Mouse (Mus musculus): ENCODE measurements around the gene Jsrp1. TPM values are rescaled to one million over a fixed set of nuclear protein-coding genes. Genes with fewer than 3 reads are reported as not detected.

Jsrp1 gene
- polyA plus RNA-seq, 1 experiment from 2014 or later = 0.38 TPM

GRCm38 (mm10) chr10:80827870-80828420 is 14.6 kb upstream of the Jsrp1 start:
- Histone ChIP-seq H3K36me3 (ENCODE audit: control insufficient read depth, insufficient read depth, low read length) (peaks cover 8% of the 10 kb centered on the region; the same call in 1 of the 2 replicates), H3K4me2 (peak overlapping the region; percentile 87), H3K9me3 (ENCODE audit: control insufficient read depth, low read length) (no peaks in the 10 kb centered on the region), H3K9ac (ENCODE audit: low read length) (peak overlapping the region; percentile 91), H3K27ac (ENCODE audit: low read depth, low read length) (no peak overlapping the region), H3K27me3 (ENCODE audit: control insufficient read depth, insufficient read depth, low read length) (no peaks in the 10 kb centered on the region), H3K4me3 (ENCODE audit: low read depth, low read length) (peak overlapping the region; percentile 78), H3K4me1 (ENCODE audit: control insufficient read depth, insufficient read depth, low read length) (peaks cover 24% of the 10 kb centered on the region)
- 91% methylated on average over 10 of the region's 10 CpGs for WGBS
- ATAC-seq (ENCODE audit: low FRiP score) (no peak), DNase-seq (ENCODE audit: low spot score, missing footprints) (no peak)

- ATAC-seq (ENCODE audit: low FRiP score) (no peak), DNase-seq (ENCODE audit: low spot score, missing footprints) (no peak)
- Histone ChIP-seq H3K27me3 (ENCODE audit: control insufficient read depth, insufficient read depth, low read length) (no peaks in the 10 kb centered on the region), H3K4me3 (ENCODE audit: low read depth, low read length) (peak overlapping the region; percentile 78), H3K36me3 (ENCODE audit: control insufficient read depth, insufficient read depth, low read length) (peaks cover 8% of the 10 kb centered on the region; the same call in 1 of the 2 replicates), H3K4me1 (ENCODE audit: control insufficient read depth, insufficient read depth, low read length) (peaks cover 21% of the 10 kb centered on the region), H3K4me2 (peak overlapping the region; percentile 87), H3K27ac (ENCODE audit: low read depth, low read length) (peak overlapping the region; percentile 73; the same call in 1 of the 2 replicates), H3K9ac (ENCODE audit: low read length) (peak overlapping the region; percentile 91), H3K9me3 (ENCODE audit: control insufficient read depth, low read length) (no peaks in the 10 kb centered on the region)
- 9% methylated on average over 29 of the region's 29 CpGs for WGBS
These were observed 14.0 kb upstream of the Jsrp1 start for GRCm38 (mm10) chr10:80827063-80827869.

- H3K27me3 ChIP-seq (ENCODE audit: control insufficient read depth, insufficient read depth, low read length) = no peaks in the 10 kb centered on the region
- H3K27ac ChIP-seq (ENCODE audit: low read depth, low read length) = peak within 1 kb of the TSS; percentile 73
- ATAC-seq (ENCODE audit: low FRiP score) (peak; percentile 96), DNase-seq (ENCODE audit: low spot score, missing footprints) (peak; percentile 99)
- peak within 1 kb of the TSS; percentile 87 for H3K4me2 ChIP-seq
- H3K36me3 ChIP-seq (ENCODE audit: control insufficient read depth, insufficient read depth, low read length) = peaks cover 8% of the 10 kb centered on the region; the same call in 1 of the 2 replicates
- H3K9me3 ChIP-seq (ENCODE audit: control insufficient read depth, low read length) = no peaks in the 10 kb centered on the region
- under 1% methylated on average over 78 of the region's 82 CpGs for WGBS
- H3K9ac ChIP-seq (ENCODE audit: low read length) = peak within 1 kb of the TSS; percentile 91
- peak within 1 kb of the TSS; percentile 78 for H3K4me3 ChIP-seq (ENCODE audit: low read depth, low read length)
- H3K4me1 ChIP-seq (ENCODE audit: control insufficient read depth, insufficient read depth, low read length) = peaks cover 19% of the 10 kb centered on the region
These were observed 13.1 kb upstream of the Jsrp1 start, which contains the start of gene Oaz1 for GRCm38 (mm10) chr10:80826151-80827062. TSS of gene Oaz1 (plus strand) at chr10:80826656.

- ATAC-seq (ENCODE audit: low FRiP score) (no peak), DNase-seq (ENCODE audit: low spot score, missing footprints) (no peak)
- Histone ChIP-seq H3K9me3 (ENCODE audit: control insufficient read depth, low read length) (no peaks in the 10 kb centered on the region), H3K27ac (ENCODE audit: low read depth, low read length) (no peak overlapping the region), H3K4me2 (no peak overlapping the region), H3K9ac (ENCODE audit: low read length) (no peak overlapping the region), H3K36me3 (ENCODE audit: control insufficient read depth, insufficient read depth, low read length) (peaks cover 6% of the 10 kb centered on the region; the same call in 1 of the 2 replicates), H3K27me3 (ENCODE audit: control insufficient read depth, insufficient read depth, low read length) (no peaks in the 10 kb centered on the region), H3K4me3 (ENCODE audit: low read depth, low read length) (no peak overlapping the region), H3K4me1 (ENCODE audit: control insufficient read depth, insufficient read depth, low read length) (peaks cover 7% of the 10 kb centered on the region)
- 81% methylated on average over 2 of the region's 2 CpGs for WGBS
These were observed 11.5 kb upstream of the Jsrp1 start for GRCm38 (mm10) chr10:80824827-80825226.

GRCm38 (mm10) chr10:80823847-80824643 is 10.7 kb upstream of the Jsrp1 start:
- Histone ChIP-seq H3K27me3 (ENCODE audit: control insufficient read depth, insufficient read depth, low read length) (no peaks in the 10 kb centered on the region), H3K9me3 (ENCODE audit: control insufficient read depth, low read length) (no peaks in the 10 kb centered on the region), H3K4me1 (ENCODE audit: control insufficient read depth, insufficient read depth, low read length) (peaks cover 7% of the 10 kb centered on the region), H3K4me3 (ENCODE audit: low read depth, low read length) (no peak overlapping the region), H3K4me2 (no peak overlapping the region), H3K9ac (ENCODE audit: low read length) (no peak overlapping the region), H3K27ac (ENCODE audit: low read depth, low read length) (no peak overlapping the region), H3K36me3 (ENCODE audit: control insufficient read depth, insufficient read depth, low read length) (no peaks in the 10 kb centered on the region; the same call in 1 of the 2 replicates)
- ATAC-seq (ENCODE audit: low FRiP score) (no peak), DNase-seq (ENCODE audit: low spot score, missing footprints) (no peak)
- WGBS = 68% methylated on average over 8 of the region's 8 CpGs

- Histone ChIP-seq H3K36me3 (ENCODE audit: control insufficient read depth, insufficient read depth, low read length) (no peaks in the 10 kb centered on the region), H3K4me1 (ENCODE audit: control insufficient read depth, insufficient read depth, low read length) (peaks cover 7% of the 10 kb centered on the region), H3K4me3 (ENCODE audit: low read depth, low read length) (no peak overlapping the region), H3K27ac (ENCODE audit: low read depth, low read length) (no peak overlapping the region), H3K27me3 (ENCODE audit: control insufficient read depth, insufficient read depth, low read length) (no peaks in the 10 kb centered on the region), H3K9ac (ENCODE audit: low read length) (no peak overlapping the region), H3K4me2 (no peak overlapping the region), H3K9me3 (ENCODE audit: control insufficient read depth, low read length) (no peaks in the 10 kb centered on the region)
- WGBS = 86% methylated on average over 1 of the region's 1 CpGs
- no peak for DNase-seq (ENCODE audit: low spot score, missing footprints)
- ATAC-seq (ENCODE audit: low FRiP score) = no peak
These were observed 10.0 kb upstream of the Jsrp1 start for GRCm38 (mm10) chr10:80823316-80823715.

- Histone ChIP-seq H3K4me3 (ENCODE audit: low read depth, low read length) (no peak overlapping the region), H3K4me2 (no peak overlapping the region), H3K27ac (ENCODE audit: low read depth, low read length) (no peak overlapping the region), H3K9me3 (ENCODE audit: control insufficient read depth, low read length) (no peaks in the 10 kb centered on the region), H3K36me3 (ENCODE audit: control insufficient read depth, insufficient read depth, low read length) (no peaks in the 10 kb centered on the region), H3K27me3 (ENCODE audit: control insufficient read depth, insufficient read depth, low read length) (no peaks in the 10 kb centered on the region), H3K9ac (ENCODE audit: low read length) (no peak overlapping the region), H3K4me1 (ENCODE audit: control insufficient read depth, insufficient read depth, low read length) (peaks cover under 1% of the 10 kb centered on the region)
- no peak for ATAC-seq (ENCODE audit: low FRiP score)
- DNase-seq (ENCODE audit: low spot score, missing footprints) = no peak
- WGBS = 85% methylated on average over 5 of the region's 5 CpGs
These were observed 9.2 kb upstream of the Jsrp1 start for GRCm38 (mm10) chr10:80822528-80822927.

- DNase-seq (ENCODE audit: low spot score, missing footprints) (no peak), ATAC-seq (ENCODE audit: low FRiP score) (no peak)
- H3K9ac ChIP-seq (ENCODE audit: low read length) = no peak overlapping the region
- H3K4me2 ChIP-seq = no peak overlapping the region
- H3K27ac ChIP-seq (ENCODE audit: low read depth, low read length) = no peak overlapping the region
- no peak overlapping the region for H3K4me3 ChIP-seq (ENCODE audit: low read depth, low read length)
- no peaks in the 10 kb centered on the region; the same call in 1 of the 2 replicates for H3K4me1 ChIP-seq (ENCODE audit: control insufficient read depth, insufficient read depth, low read length)
- H3K27me3 ChIP-seq (ENCODE audit: control insufficient read depth, insufficient read depth, low read length) = no peaks in the 10 kb centered on the region
- no peaks in the 10 kb centered on the region for H3K9me3 ChIP-seq (ENCODE audit: control insufficient read depth, low read length)
- no peaks in the 10 kb centered on the region for H3K36me3 ChIP-seq (ENCODE audit: control insufficient read depth, insufficient read depth, low read length)
- WGBS = 44% methylated on average over 2 of the region's 2 CpGs
These were observed 8.7 kb upstream of the Jsrp1 start for GRCm38 (mm10) chr10:80821991-80822390.
